In the genomic region with DNA sequence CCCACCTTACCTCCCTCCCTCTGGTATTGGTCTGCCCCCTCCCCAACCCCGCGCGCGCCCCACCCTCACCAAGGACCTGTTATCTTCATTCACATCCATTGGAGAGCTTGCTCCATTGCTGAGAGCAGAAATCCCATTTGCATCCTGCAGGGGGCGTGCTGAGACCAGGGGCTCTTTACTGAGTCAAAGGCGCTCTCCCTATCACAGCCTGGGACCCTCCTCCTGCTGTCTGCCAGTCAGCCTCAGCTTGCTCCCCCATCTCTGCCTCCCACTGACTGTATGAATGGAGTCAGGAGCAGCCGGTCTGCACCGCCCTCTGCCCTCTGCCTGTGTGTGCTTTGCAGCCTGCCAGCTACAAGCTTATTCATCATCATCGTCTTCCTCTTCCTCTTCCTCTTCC, we compare ENCODE assay signal across 12 mouse cellular contexts.
A peak's percentile ranks its signal among the peaks of the same experiment; 100 is the strongest.
DNase-seq lines count a peak whose midpoint lies in the region; ATAC-seq and TF ChIP-seq lines count a peak whose summit lies in the region.
"Had no signal": no experiment of that assay in that cellular context is flagged by ENCODE, and none has a peak within 500 bp of the region (broad histone marks: within the 10 kb centered on the region; RNA-seq: fewer than 3 reads in every experiment).

No protein-coding gene starts in this region.

- H3K9ac ChIP-seq in intestine, postnatal 0 days (ENCODE audit: low read depth, low read length), result no peak overlapping the region
- H3K9ac ChIP-seq in intestine, embryonic 16.5 days (ENCODE audit: low read depth, low read length), result no peak overlapping the region
- no peak overlapping the region for H3K9ac ChIP-seq in forebrain, embryonic 12.5 days
- no peak overlapping the region for H3K9ac ChIP-seq in limb, embryonic 13.5 days
- H3K9ac ChIP-seq: embryonic facial prominence, embryonic 12.5 days had no signal

- 47% methylated on average over 9 of the region's 9 CpGs for WGBS in intestine, postnatal 0 days
- 60% methylated on average over 9 of the region's 9 CpGs for WGBS in intestine, embryonic 16.5 days
- 33% methylated on average over 9 of the region's 9 CpGs for WGBS in forebrain, embryonic 12.5 days
- 53% methylated on average over 9 of the region's 9 CpGs for WGBS in limb, embryonic 13.5 days

- H3K4me2 ChIP-seq in intestine, postnatal 0 days (replicated peaks; ENCODE audit: low read depth), result no peak overlapping the region
- no peak overlapping the region for H3K4me2 ChIP-seq in intestine, embryonic 16.5 days (ENCODE audit: low read depth, low read length)
- no peak overlapping the region for H3K4me2 ChIP-seq in forebrain, embryonic 12.5 days
- H3K4me2 ChIP-seq in limb, embryonic 13.5 days (replicated peaks), result no peak overlapping the region
- H3K4me2 ChIP-seq: embryonic facial prominence, embryonic 12.5 days had no signal

- no peaks in the 10 kb centered on the region for H3K36me3 ChIP-seq in intestine, postnatal 0 days (ENCODE audit: control insufficient read depth, insufficient read depth)
- no peaks in the 10 kb centered on the region for H3K36me3 ChIP-seq in intestine, embryonic 16.5 days (ENCODE audit: control insufficient read depth, insufficient read depth, low read length)
- H3K36me3 ChIP-seq in forebrain, embryonic 12.5 days (replicated peaks), result no peaks in the 10 kb centered on the region
- H3K36me3 ChIP-seq in limb, embryonic 13.5 days, result no peaks in the 10 kb centered on the region
- H3K36me3 ChIP-seq: embryonic facial prominence, embryonic 12.5 days had no signal

- H3K27me3 ChIP-seq in intestine, postnatal 0 days (replicated peaks; ENCODE audit: control insufficient read depth, insufficient read depth, low read length), result no peaks in the 10 kb centered on the region
- no peaks in the 10 kb centered on the region for H3K27me3 ChIP-seq in intestine, embryonic 16.5 days (replicated peaks; ENCODE audit: control insufficient read depth, insufficient read depth, low read length)
- no peaks in the 10 kb centered on the region for H3K27me3 ChIP-seq in forebrain, embryonic 12.5 days
- H3K27me3 ChIP-seq in limb, embryonic 13.5 days, result no peaks in the 10 kb centered on the region
- H3K27me3 ChIP-seq: CH12.LX; embryonic facial prominence, embryonic 12.5 days had no signal

- ATAC-seq in intestine, postnatal 0 days, result no peak
- ATAC-seq in intestine, embryonic 16.5 days, result no peak
- peak; percentile 74 for ATAC-seq in forebrain, embryonic 12.5 days (ENCODE audit: low FRiP score)
- ATAC-seq in limb, embryonic 13.5 days (ENCODE audit: low FRiP score, low read depth), result 0 out of 2 replicates have a peak, but pooled peaks have one; percentile 36
- no peak for ATAC-seq in megakaryocyte progenitor cell, adult 5-6 weeks (replicated peaks; ENCODE audit: poor library complexity)

- H3K4me3 ChIP-seq in intestine, postnatal 0 days (ENCODE audit: low read depth, low read length), result no peak overlapping the region
- no peak overlapping the region for H3K4me3 ChIP-seq in intestine, embryonic 16.5 days (ENCODE audit: low read length)
- no peak overlapping the region for H3K4me3 ChIP-seq in forebrain, embryonic 12.5 days (replicated peaks)
- no peak overlapping the region for H3K4me3 ChIP-seq in limb, embryonic 13.5 days
- H3K4me3 ChIP-seq: embryonic facial prominence, embryonic 12.5 days had no signal

- no peaks in the 10 kb centered on the region for H3K4me1 ChIP-seq in intestine, postnatal 0 days (replicated peaks; ENCODE audit: control insufficient read depth, insufficient read depth, low read length)
- H3K4me1 ChIP-seq in intestine, embryonic 16.5 days (ENCODE audit: control insufficient read depth, insufficient read depth, low read length), result no peaks in the 10 kb centered on the region
- H3K4me1 ChIP-seq in forebrain, embryonic 12.5 days, result peaks cover 14% of the 10 kb centered on the region; the same call in 1 of the 2 replicates
- H3K4me1 ChIP-seq in limb, embryonic 13.5 days, result peaks cover 13% of the 10 kb centered on the region; the same call in 1 of the 2 replicates

- peak; percentile 84 for DNase-seq in ES-CJ7 (ENCODE audit: low read depth, low spot score)
- DNase-seq in MN1 (ENCODE audit: low spot score), result no peak
- DNase-seq in gastrocnemius, postnatal 4 days (ENCODE audit: low spot score in 2 of 2), result no peak
- DNase-seq: heart, postnatal 10 days had no signal

- peak; percentile 41 for TF ChIP-seq CTCF in intestine, postnatal 0 days (IDR thresholded peaks at IDR 0.05; ENCODE audit: low read depth)

- no peak overlapping the region for H3K27ac ChIP-seq in intestine, postnatal 0 days (ENCODE audit: low read depth, low read length)
- no peak overlapping the region for H3K27ac ChIP-seq in intestine, embryonic 16.5 days (ENCODE audit: low read length)
- no peak overlapping the region for H3K27ac ChIP-seq in forebrain, embryonic 12.5 days
- no peak overlapping the region for H3K27ac ChIP-seq in limb, embryonic 13.5 days
- H3K27ac ChIP-seq: embryonic facial prominence, embryonic 12.5 days; macrophage had no signal

- no peaks in the 10 kb centered on the region for H3K9me3 ChIP-seq in intestine, postnatal 0 days (ENCODE audit: control insufficient read depth)
- no peaks in the 10 kb centered on the region for H3K9me3 ChIP-seq in intestine, embryonic 16.5 days (ENCODE audit: control insufficient read depth, low read length)
- peaks cover 4% of the 10 kb centered on the region; the same call in 1 of the 2 replicates for H3K9me3 ChIP-seq in forebrain, embryonic 12.5 days
- H3K9me3 ChIP-seq in limb, embryonic 13.5 days, result no peaks in the 10 kb centered on the region
- H3K9me3 ChIP-seq: embryonic facial prominence, embryonic 12.5 days had no signal

Comparison
In these comparisons a context has a peak if more than half of its experiments do, and no peak if none do; other contexts are left out.
1. ATAC-seq: peak in forebrain, embryonic 12.5 days (single experiment) and limb, embryonic 13.5 days (single experiment); none in intestine, postnatal 0 days (single experiment), intestine, embryonic 16.5 days (single experiment) and megakaryocyte progenitor cell, adult 5-6 weeks (single experiment).